Mouse (Mus musculus) left cerebral cortex, postnatal 10 days (tissue): ENCODE data around the gene Pitpnb. TPM values are rescaled to one million over a fixed set of nuclear protein-coding genes. Genes with fewer than 3 reads are reported as not detected.

Experiments used
- DNase-seq, 2 experiments: peaks; one replicate each; pipeline ENCODE4 v3.0.0; 2021 to 2022; ENCODE audit warnings: low spot score in 2 of 2, mixed read lengths in 1 of 2; ENCODE audit errors: extremely low spot score in 1 of 2
- intact Hi-C: fragments of 180-260 bp; cut with DNase I; formaldehyde crosslinking; loops from one replicate; pipeline ENCODE4 v1.15.1; 2025
- total RNA-seq, 2 experiments: library from RNA; stranded (reverse); gene quantifications; 2 replicates each; pipeline ENCODE4 v1.2.3; 2021

The Pitpnb gene
- total RNA-seq, 2 experiments from 2014 or later, result 74.5 to 77.7 TPM

DNA sequence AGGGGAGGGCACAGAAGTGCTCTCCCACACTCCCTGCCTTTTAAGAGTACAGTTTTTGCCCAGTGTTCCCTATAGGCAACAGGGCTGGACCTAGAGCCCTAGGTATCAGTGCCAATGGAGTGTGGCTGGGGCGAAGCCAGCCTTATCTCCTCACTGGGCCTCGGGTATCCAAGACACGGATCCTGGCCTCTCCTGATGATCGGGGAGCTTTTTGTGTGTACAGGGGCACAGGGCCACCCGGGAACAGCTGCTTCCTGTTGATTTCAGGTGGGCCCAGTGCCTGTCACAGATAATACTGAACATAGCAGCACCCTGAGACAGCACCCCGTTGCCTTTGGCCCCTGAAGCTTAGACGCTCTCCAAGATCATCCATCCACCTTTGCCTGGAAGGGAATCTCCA lies 105.7 kb downstream of the Pitpnb start:
- intact Hi-C loops, result no loop called here
- no peak for DNase-seq

DNA sequence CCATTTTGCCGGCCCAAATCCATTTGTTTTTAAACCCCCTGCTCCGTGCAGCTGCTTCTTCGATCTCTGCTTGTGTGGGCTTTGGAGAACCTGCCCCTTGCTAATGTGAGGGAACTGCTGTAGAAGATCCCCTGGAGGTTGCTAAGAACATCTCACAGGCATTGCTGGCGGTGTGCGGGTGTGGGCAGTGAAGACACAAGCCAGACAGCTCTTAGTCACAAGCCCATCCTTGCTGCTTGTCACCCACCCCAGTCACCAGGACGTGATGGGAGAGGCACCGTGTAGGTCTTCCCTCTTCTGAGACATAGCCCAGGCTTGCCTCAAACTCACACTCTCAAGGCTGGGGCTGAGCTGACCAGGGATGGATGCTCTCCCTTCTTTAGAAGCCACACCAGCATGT lies 106.6 kb downstream of the Pitpnb start:
- intact Hi-C loops, result no loop called here
- no peak for DNase-seq

Other genes with a start within 250 kb of the Pitpnb start
- 10 to 100 TPM; 63.5 to 70.7 TPM for gene Mn1, start 86.6 kb downstream of the Pitpnb start, total RNA-seq